In the genomic region with DNA sequence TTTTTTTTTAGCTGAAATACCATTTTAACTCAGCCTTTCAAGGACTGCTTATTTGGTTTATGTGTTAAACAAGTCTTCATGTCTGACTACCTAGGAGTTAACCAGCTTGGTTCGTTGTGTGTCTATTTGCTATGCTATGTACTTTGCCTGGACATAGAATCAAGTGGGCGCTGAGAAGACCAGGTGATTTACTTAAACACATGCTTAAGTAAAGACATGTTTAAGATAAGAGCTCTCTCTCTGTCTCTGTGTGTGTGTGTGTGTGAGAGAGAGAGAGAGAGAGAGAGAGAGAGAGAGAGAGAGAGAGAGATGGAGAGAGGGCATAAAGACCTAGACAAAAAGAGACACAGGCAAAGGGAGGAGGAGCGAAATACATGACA, we compare ENCODE assay signal across 22 mouse cellular contexts.
"Had no signal": no experiment of that assay in that cellular context is flagged by ENCODE, and none has a peak within 500 bp of the region (broad histone marks: within the 10 kb centered on the region; RNA-seq: fewer than 3 reads in every experiment).

No protein-coding gene starts in this region.

- DNase-seq: gastrocnemius, adult 2 months; gastrocnemius, postnatal 10 days; gastrocnemius, postnatal 25 days; heart, adult 18-20 months; heart, postnatal 10 days; heart, postnatal 4 days; kidney, postnatal 25 days; liver; liver, embryonic 13.5 days; liver, postnatal 0 days had no signal

- H3K36me3 ChIP-seq: heart, embryonic 10.5 days; heart, embryonic 12.5 days; hindbrain, embryonic 10.5 days; hindbrain, embryonic 12.5 days; limb, embryonic 10.5 days; limb, embryonic 12.5 days; liver, embryonic 13.5 days; liver, embryonic 15.5 days had no signal

- H3K27me3 ChIP-seq: heart, embryonic 12.5 days; hindbrain, embryonic 12.5 days; limb, embryonic 12.5 days; liver, embryonic 13.5 days; liver, embryonic 15.5 days had no signal

- H3K4me2 ChIP-seq: heart, embryonic 12.5 days; hindbrain, embryonic 12.5 days; hindbrain, embryonic 14.5 days; limb, embryonic 12.5 days; liver, embryonic 11.5 days; liver, embryonic 13.5 days; liver, embryonic 15.5 days had no signal

- H3K9me3 ChIP-seq: heart, embryonic 10.5 days; heart, embryonic 12.5 days; hindbrain, embryonic 10.5 days; hindbrain, embryonic 12.5 days; limb, embryonic 10.5 days; limb, embryonic 12.5 days; liver, embryonic 13.5 days; liver, embryonic 15.5 days had no signal

- H3K9ac ChIP-seq: heart, embryonic 12.5 days; hindbrain, embryonic 12.5 days; hindbrain, embryonic 14.5 days; limb, embryonic 12.5 days; liver, embryonic 13.5 days; liver, embryonic 15.5 days; liver, postnatal 0 days had no signal

- H3K27ac ChIP-seq: gastrocnemius, adult 2 months; heart, embryonic 10.5 days; hindbrain, embryonic 10.5 days; hindbrain, embryonic 12.5 days; hindbrain, embryonic 14.5 days; left cerebral cortex, adult 2 months; limb, embryonic 10.5 days; limb, embryonic 12.5 days; liver, embryonic 13.5 days; liver, embryonic 15.5 days had no signal

- H3K4me1 ChIP-seq: heart, embryonic 10.5 days; heart, embryonic 12.5 days; hindbrain, embryonic 10.5 days; hindbrain, embryonic 12.5 days; liver, embryonic 13.5 days; liver, embryonic 15.5 days had no signal

- H3K4me3 ChIP-seq: gastrocnemius, adult 2 months; heart, embryonic 10.5 days; heart, embryonic 12.5 days; hindbrain, embryonic 10.5 days; hindbrain, embryonic 12.5 days; left cerebral cortex, adult 2 months; limb, embryonic 10.5 days; limb, embryonic 12.5 days; liver, embryonic 13.5 days; liver, embryonic 15.5 days had no signal

- ATAC-seq: hindbrain, embryonic 16.5 days; inflammation-experienced regulatory T-cells, adult 6 months; liver, postnatal 0 days had no signal
